Mouse (Mus musculus): ENCODE measurements around the gene Orai1. TPM values are rescaled to one million over a fixed set of nuclear protein-coding genes. Genes with fewer than 3 reads are reported as not detected.

Orai1 gene
- polyA plus RNA-seq, 1 experiment from 2014 or later: 13.0 TPM

Other genes with a start within 250 kb of the Orai1 start
- 61.8 and 62.7 TPM in 2 replicates for gene Camkk2, start 235.7 kb upstream of the Orai1 start, polyA plus RNA-seq (2014; fragmentation: Nextera tagmentation; extraction: Ambion mirVana)
- gene Anapc5, start 193.7 kb upstream of the Orai1 start, polyA plus RNA-seq (2014; fragmentation: Nextera tagmentation; extraction: Ambion mirVana): 488 and 511 TPM in 2 replicates
- gene Rnf34, start 165.0 kb upstream of the Orai1 start, polyA plus RNA-seq (2014; fragmentation: Nextera tagmentation; extraction: Ambion mirVana): 51.3 and 53.0 TPM in 2 replicates
- 82.7 and 92.6 TPM in 2 replicates for gene Kdm2b, start 25.3 kb upstream of the Orai1 start, polyA plus RNA-seq (2014; fragmentation: Nextera tagmentation; extraction: Ambion mirVana)
- gene Morn3, start 31.9 kb downstream of the Orai1 start, polyA plus RNA-seq (2014; fragmentation: Nextera tagmentation; extraction: Ambion mirVana): 0.37 and 0.43 TPM in 2 replicates
- 15.6 and 16.1 TPM in 2 replicates for gene Tmem120b, start 53.3 kb downstream of the Orai1 start, polyA plus RNA-seq (2014; fragmentation: Nextera tagmentation; extraction: Ambion mirVana)
- gene Rhof, start 117.6 kb downstream of the Orai1 start, polyA plus RNA-seq (2014; fragmentation: Nextera tagmentation; extraction: Ambion mirVana): 8.9 and 13.1 TPM in 2 replicates
- 13.0 and 15.9 TPM in 2 replicates for gene Setd1b, start 127.1 kb downstream of the Orai1 start, polyA plus RNA-seq (2014; fragmentation: Nextera tagmentation; extraction: Ambion mirVana)
- gene Psmd9, start 154.3 kb downstream of the Orai1 start, polyA plus RNA-seq (2014; fragmentation: Nextera tagmentation; extraction: Ambion mirVana): 63.9 and 78.7 TPM in 2 replicates
- not detected in 2 replicates for gene Hpd, start 167.7 kb downstream of the Orai1 start, polyA plus RNA-seq (2014; fragmentation: Nextera tagmentation; extraction: Ambion mirVana)
- 1.1 and 1.4 TPM in 2 replicates for gene Wdr66, start 237.0 kb downstream of the Orai1 start, polyA plus RNA-seq (2014; fragmentation: Nextera tagmentation; extraction: Ambion mirVana)